Mouse (Mus musculus): ENCODE measurements around the gene Tspan13.

The Tspan13 gene

GRCm38 (mm10) chr12:35975898-35976297 is 66.4 kb downstream of the Tspan13 start:
- no peak for DNase-seq (ENCODE audit: low spot score)

DNA sequence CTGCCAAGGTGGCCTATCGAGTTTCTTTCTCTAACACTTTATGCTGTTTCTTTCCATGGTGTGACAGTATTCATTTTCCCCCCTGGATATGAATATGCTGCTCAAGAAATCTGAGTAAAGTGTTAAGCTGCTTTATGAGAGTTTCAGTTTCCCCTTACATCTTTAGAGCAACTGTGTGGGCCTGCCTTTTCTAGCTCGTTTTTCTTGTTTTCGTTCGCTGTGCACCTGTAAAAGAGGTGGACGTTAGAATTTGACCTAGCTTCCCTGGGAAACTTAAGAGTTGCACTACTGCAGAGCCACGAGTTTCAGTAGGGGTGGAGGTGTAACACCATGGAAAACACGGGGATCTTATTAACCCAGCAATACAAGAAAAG is 75.5 kb downstream of the Tspan13 start:
- DNase-seq (ENCODE audit: low spot score): no peak

- no peak for DNase-seq (ENCODE audit: low spot score)
These were observed 76.1 kb downstream of the Tspan13 start for GRCm38 (mm10) chr12:35966098-35966767.
